Mouse (Mus musculus) heart, postnatal 0 days (tissue): ENCODE data around the gene Helz. TPM values are rescaled to one million over a fixed set of nuclear protein-coding genes. Genes with fewer than 3 reads are reported as not detected.

ENCODE experiments used
- ATAC-seq: fragments of 200-750 bp; cut with Nextera tagmentation; 2 replicates; pipeline ENCODE4 v1.8.0; 2017; ENCODE audit warnings: low read depth, moderate number of reproducible peaks, moderate library complexity; ENCODE audit not compliant: insufficient read depth
- DNase-seq: peaks from one replicate; pipeline ENCODE4 v3.0.0-alpha.2; 2016; ENCODE audit warnings: low spot score
- H3K27ac ChIP-seq: fragments of 300-500 bp; sonication (generic); 2 replicates; pipeline ENCODE4 v1.5.1; 2014; ENCODE audit warnings: low read depth, mild to moderate bottlenecking
- H3K27me3 ChIP-seq: fragments of 300-500 bp; sonication (generic); 2 replicates; pipeline ENCODE4 v1.6.1; 2014; ENCODE audit warnings: low read length, mixed read lengths; ENCODE audit not compliant: control insufficient read depth, insufficient read depth
- H3K36me3 ChIP-seq: fragments of 300-500 bp; sonication (generic); replicated peaks from 2 replicates; pipeline ENCODE4 v1.6.1; 2014; ENCODE audit warnings: low read length, mixed read lengths; ENCODE audit not compliant: control insufficient read depth, insufficient read depth
- H3K4me1 ChIP-seq: fragments of 300-500 bp; sonication (generic); 2 replicates; pipeline ENCODE4 v1.6.1; 2014; ENCODE audit warnings: antibody characterized with exemption; ENCODE audit not compliant: control insufficient read depth, insufficient read depth
- H3K4me2 ChIP-seq: fragments of 300-500 bp; sonication (generic); 2 replicates; pipeline ENCODE4 v1.6.1; 2014; ENCODE audit warnings: low read depth, mild to moderate bottlenecking, low read length, moderate library complexity
- H3K4me3 ChIP-seq: fragments of 300-500 bp; sonication (generic); 2 replicates; pipeline ENCODE4 v1.5.1; 2014; ENCODE audit warnings: low read depth, low read length
- H3K9ac ChIP-seq: fragments of 300-500 bp; sonication (generic); replicated peaks from 2 replicates; pipeline ENCODE4 v1.6.1; 2014; ENCODE audit warnings: low read depth, low read length, mixed read lengths
- H3K9me3 ChIP-seq: fragments of 300-500 bp; sonication (generic); replicated peaks from 2 replicates; pipeline ENCODE4 v1.6.1; 2016; ENCODE audit warnings: low read length; ENCODE audit not compliant: control insufficient read depth
- CTCF ChIP-seq: IDR thresholded peaks from 2 replicates; pipeline ENCODE4 v1.5.1; 2016; ENCODE audit warnings: antibody characterized with exemption, control low read depth, low read depth
- EP300 ChIP-seq: IDR thresholded peaks from 2 replicates; pipeline ENCODE4 v1.6.1; 2016; ENCODE audit warnings: antibody characterized with exemption, low read depth
- WGBS: fragments of 180-500 bp; shearing (Covaris S2); extraction: QIAGEN DNeasy Blood & Tissue Kit; methylation state at CpG from one replicate; pipeline ENCODE4 v1.1.7; 2014; 5-methylcytosine and 5-hydroxymethylcytosine counted together
- polyA plus RNA-seq: library from polyadenylated mRNA; unstranded; fragments of >200 nt; fragmentation: Nextera tagmentation; extraction: Ambion mirVana; gene quantifications from 2 replicates; pipeline ENCODE4 v1.2.1, GENCODE M21; 2015
- total RNA-seq: library from RNA; depleted of rRNA; stranded (reverse); fragments of >200 nt; gene quantifications from 2 replicates; pipeline ENCODE4 v1.2.3, GENCODE M21; 2014; ENCODE audit warnings: low replicate concordance

The Helz gene
- total and polyA plus RNA-seq, 2 experiments from 2014 or later = 7.3 to 10.8 TPM

DNA sequence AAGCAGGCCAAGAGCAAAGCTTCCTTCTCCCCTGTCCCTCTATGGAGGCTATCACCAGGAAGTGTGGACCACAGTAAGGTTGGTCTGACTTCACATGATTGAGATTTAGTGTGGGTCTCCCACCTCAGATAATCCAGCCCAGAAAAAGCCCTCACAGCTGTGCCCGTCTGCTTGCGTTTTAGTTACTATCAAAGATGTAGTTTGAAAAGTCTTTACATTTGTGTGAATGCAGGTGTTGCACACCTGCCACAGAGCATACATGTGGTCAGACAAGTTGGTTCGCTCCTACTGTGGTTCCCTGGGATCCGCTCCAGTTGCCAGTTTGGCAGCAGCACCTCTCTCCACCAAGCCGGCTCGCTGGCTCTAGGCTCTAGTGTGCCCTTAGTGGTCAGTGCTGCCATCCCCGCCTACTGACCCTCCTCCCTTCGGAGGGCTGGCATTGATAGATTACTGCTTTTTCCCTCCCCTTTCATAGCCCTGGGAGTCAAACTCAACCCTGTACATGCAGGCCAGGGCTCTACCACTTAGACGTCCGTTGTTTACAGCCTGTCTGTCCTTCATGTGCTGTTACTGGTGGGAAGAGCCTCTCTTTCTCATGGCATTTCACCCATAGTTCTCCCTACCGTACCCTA, 25.4 kb downstream of the Helz start:
- DNase-seq = no peak
- peaks cover 20% of the 10 kb centered on the region for H3K4me1 ChIP-seq
- H3K27ac ChIP-seq = peak overlapping the region; percentile 76
- 44% methylated on average over 11 of the region's 11 CpGs for WGBS
- peaks cover 32% of the 10 kb centered on the region for H3K36me3 ChIP-seq
- no peak overlapping the region for H3K4me3 ChIP-seq
- TF ChIP-seq CTCF (no peak), EP300 (no peak)
- no peak overlapping the region; the same call in 1 of the 2 replicates for H3K4me2 ChIP-seq
- no peaks in the 10 kb centered on the region for H3K27me3 ChIP-seq
- ATAC-seq = peak; percentile 21; the same call in 1 of the 2 replicates
- no peak overlapping the region for H3K9ac ChIP-seq
- no peaks in the 10 kb centered on the region for H3K9me3 ChIP-seq

DNA sequence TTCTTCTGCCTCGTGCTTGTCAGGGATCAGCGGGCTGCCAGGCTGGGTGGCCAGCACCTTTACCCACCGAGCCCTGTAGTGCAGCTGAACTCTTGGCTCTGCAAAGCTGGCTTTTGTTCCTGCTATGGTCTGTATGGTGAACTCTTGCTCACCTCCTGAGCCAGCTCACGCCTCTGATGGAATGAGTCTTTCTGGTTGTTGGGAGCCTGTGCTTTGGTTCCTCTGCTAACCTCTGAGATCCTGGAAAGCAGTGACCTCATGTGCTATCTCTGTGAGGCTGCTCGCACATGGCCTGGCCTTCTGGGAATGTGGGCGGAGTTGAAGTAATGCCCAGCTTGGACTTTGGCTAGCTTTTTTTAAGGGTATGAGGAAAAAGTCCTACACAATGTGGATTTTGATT, 26.1 kb downstream of the Helz start:
- 21% methylated on average over 6 of the region's 6 CpGs for WGBS

DNA sequence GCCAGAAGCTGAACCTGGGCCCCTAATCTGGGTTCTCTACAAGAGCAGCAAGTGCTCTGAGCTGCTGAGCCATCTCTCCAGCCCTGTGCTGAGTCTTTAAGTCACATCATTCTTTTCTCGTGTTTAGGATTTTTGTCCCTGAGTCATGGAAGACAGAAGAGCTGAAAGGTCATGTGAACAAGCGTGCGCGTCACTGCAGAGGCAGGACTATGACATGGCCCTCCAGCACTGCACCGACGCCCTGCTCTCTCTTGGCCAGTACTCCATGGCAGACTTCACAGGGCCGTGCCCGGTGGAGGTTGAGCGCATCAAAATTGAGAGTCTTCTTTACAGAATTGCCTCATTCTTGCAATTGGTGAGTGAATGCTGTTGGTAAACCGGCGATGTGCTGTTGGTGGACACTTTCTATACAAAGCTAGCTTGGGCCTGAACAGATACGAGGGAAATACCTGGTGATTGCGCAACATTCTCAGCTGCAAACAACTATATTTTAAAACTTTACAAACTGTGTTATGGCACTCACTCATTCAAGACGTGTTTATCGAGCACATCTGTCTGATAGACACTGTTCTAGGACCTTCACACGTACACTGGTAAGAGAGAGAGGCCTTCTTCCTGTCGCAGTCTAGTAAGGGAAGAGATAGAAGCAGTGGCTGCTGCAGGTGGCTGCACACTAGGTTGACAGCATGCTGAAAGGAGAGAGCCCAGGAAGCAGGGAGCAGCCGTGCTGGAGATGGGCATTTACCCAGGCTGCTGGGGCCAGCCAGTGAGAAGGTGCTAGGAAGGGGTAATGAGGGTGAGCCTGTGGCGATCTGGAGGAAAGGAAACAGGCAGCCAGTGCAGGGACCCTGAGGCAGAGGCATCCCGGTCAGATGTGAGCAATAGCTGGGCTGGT, 27.3 kb downstream of the Helz start:
- Histone ChIP-seq H3K4me3 (no peak overlapping the region), H3K27me3 (no peaks in the 10 kb centered on the region), H3K9ac (no peak overlapping the region), H3K9me3 (no peaks in the 10 kb centered on the region), H3K36me3 (peaks cover 39% of the 10 kb centered on the region), H3K4me1 (peaks cover 20% of the 10 kb centered on the region), H3K27ac (peak overlapping the region; percentile 27; the same call in 1 of the 2 replicates), H3K4me2 (no peak overlapping the region)
- ATAC-seq = no peak
- DNase-seq = no peak
- WGBS = 87% methylated on average over 20 of the region's 20 CpGs
- TF ChIP-seq EP300 = no peak
- no peak for TF ChIP-seq CTCF

More for the DNA sequence above, 26.1 kb downstream of the Helz start:
- Histone ChIP-seq H3K9ac (no peak overlapping the region), H3K4me3 (no peak overlapping the region), H3K4me1 (peaks cover 20% of the 10 kb centered on the region), H3K36me3 (peaks cover 34% of the 10 kb centered on the region), H3K4me2 (no peak overlapping the region), H3K9me3 (no peaks in the 10 kb centered on the region), H3K27me3 (no peaks in the 10 kb centered on the region), H3K27ac (peak overlapping the region; percentile 76)
- ATAC-seq (peak; percentile 90), DNase-seq (peak; percentile 91)
- TF ChIP-seq EP300 = no peak
- TF ChIP-seq CTCF = no peak

DNA sequence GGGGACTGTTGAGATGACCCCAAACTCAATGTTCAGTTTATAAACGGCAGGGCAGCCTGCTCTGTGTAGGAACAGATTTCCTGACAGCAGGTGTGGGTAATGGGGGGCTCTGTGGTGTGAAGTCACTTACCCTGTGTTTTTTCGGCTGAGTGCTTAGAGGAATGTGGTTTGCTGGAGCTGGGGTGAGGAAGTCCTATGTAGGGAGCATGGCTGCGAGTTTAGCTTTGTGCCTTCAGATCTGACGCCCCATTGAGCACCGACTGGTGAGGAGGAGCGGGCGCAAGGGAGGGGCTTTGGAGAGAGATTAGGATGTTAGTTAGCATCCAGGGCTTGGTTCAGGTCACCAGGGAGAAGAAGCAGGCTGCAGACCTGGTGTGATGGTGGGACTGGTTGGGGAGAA, 28.5 kb downstream of the Helz start:
- 87% methylated on average over 7 of the region's 7 CpGs for WGBS
- no peak for TF ChIP-seq EP300
- no peak for TF ChIP-seq CTCF
- H3K27ac ChIP-seq = no peak overlapping the region
- no peak for ATAC-seq
- H3K4me2 ChIP-seq = no peak overlapping the region
- no peak overlapping the region for H3K4me3 ChIP-seq
- DNase-seq = no peak
- no peak overlapping the region for H3K9ac ChIP-seq
- H3K9me3 ChIP-seq = no peaks in the 10 kb centered on the region
- H3K4me1 ChIP-seq = peaks cover 19% of the 10 kb centered on the region
- peaks cover 50% of the 10 kb centered on the region for H3K36me3 ChIP-seq
- H3K27me3 ChIP-seq = no peaks in the 10 kb centered on the region

DNA sequence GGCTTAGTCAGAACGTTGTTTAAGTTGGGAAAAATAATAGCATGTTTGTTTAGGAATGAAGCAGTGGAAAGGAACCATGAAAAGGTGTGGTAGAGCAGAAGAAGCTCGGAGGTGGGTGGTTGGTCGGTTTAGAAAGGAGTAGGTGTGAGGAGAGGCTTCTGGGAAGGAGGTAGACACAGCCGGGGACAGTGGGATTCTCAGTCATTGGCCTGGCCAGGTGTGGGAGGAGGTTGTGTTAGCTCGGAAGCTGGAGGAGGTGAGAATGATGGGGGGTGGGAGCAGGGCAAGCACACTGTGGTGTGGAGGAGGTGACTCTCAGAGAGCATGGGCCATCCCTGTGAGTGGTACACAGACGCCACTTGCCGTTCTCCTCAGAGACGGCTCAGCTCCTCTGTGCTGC, 29.7 kb downstream of the Helz start:
- Histone ChIP-seq H3K27me3 (no peaks in the 10 kb centered on the region), H3K9me3 (no peaks in the 10 kb centered on the region), H3K36me3 (peaks cover 53% of the 10 kb centered on the region), H3K4me3 (no peak overlapping the region), H3K9ac (no peak overlapping the region), H3K27ac (0 out of 2 replicates have a peak overlapping the region, but pooled peaks have one; percentile 31), H3K4me2 (no peak overlapping the region), H3K4me1 (peaks cover 12% of the 10 kb centered on the region)
- 70% methylated on average over 8 of the region's 8 CpGs for WGBS
- ATAC-seq (no peak), DNase-seq (no peak)
- no peak for TF ChIP-seq CTCF
- no peak for TF ChIP-seq EP300
